Mouse (Mus musculus) mesoderm, embryonic 11.5 days (tissue): Measurements from ENCODE around the gene Aldh1l2.
"Not testable (repeated sequence)": the region's sequence is repeated elsewhere in the genome, so short reads cannot be mapped to it uniquely, and the experiment has no call there.

Experiments used
- DNase-seq: peaks from one replicate; pipeline ENCODE4 v3.0.0-alpha.2; 2012; ENCODE audit warnings: low read depth, low spot score

The Aldh1l2 gene

DNA sequence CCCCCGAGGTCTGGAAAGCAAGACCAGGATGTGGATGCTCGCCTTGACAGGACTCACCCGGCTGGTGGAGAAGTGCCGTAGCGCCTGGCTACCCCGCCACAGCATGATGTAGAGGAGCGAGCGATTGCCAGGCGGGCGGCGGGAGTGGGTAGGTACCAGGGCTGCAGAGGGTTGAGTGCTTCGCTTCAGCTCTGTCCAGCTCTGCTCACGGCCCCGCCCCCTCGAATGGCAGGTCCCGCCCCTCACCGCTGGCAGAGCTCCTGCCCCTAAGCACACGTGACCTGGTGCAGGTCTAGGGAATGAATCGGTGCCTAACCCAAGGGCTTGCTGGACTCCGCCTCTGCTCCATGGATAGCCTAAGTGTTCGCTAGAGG lies at the start of gene Aldh1l2:
Gene Aldh1l2, minus strand, starts transcription at position 231 of the 374 bp plus-strand sequence.
- DNase-seq = peak; percentile 83

DNA sequence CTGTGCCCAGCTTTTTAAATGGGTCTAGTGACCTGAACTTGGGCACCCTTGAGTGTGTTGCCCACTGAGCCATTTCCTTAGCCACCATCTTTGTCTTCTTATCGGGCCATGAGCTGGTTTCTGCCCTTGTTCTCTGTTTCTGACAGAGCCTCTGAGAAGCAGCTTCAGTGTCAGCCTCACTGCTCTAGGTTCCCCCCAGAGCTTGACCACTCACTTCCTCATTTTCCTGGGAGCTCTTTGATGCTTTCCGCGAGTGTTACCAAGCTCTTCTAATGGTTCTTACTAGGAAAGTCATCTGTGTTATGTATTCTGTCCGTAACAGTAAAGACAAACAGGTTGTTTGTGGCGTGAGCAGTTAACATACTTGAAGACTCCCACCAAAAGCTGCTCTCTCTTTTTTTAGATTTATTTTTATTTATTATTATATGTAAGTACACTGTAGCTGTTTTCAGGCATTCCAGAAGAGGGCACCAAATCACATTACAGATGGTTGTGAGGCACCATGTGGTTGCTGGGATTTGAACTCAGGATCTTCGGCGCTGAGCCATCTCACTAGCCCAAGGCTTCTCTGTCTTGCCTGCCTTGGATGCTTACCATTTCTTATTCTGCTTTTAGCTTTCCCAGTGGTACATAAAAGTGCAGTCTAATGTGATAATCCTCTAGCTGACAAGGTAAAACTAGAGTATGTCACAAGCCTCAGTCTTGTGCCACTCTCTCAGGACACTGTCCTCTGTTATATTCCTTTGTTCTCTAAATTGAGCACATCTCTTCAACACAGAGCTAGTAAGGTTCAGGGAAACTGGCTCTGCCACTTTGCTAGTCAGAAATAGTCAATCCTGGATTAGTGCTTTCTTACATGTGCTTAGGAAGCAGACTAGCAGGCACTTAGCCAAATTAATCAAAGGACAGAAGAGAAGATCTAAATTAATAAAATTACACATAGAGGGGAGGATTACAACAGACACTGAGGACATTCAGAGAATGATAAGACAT lies 31.8 kb upstream of the Aldh1l2 start:
- no peak for DNase-seq

DNA sequence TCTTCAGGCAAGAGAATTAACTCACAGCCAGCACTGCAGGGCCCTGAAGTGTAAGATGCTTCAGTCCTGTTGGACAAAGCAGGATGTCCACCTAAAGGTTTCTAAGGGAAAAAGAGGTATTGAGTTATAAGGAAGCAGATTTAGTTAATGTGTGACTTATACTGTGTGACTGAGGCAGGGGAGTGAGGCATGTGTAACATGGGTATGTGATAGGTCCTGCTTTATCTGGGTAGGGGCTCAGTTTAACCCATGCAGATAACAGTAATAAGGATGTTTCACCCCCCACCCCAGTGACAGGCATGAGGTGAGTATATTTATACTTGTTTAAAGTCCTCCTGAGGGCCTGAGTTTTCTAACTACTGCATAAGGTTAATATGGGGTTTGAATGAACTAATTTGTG lies 29.1 kb upstream of the Aldh1l2 start:
- no peak for DNase-seq

DNA sequence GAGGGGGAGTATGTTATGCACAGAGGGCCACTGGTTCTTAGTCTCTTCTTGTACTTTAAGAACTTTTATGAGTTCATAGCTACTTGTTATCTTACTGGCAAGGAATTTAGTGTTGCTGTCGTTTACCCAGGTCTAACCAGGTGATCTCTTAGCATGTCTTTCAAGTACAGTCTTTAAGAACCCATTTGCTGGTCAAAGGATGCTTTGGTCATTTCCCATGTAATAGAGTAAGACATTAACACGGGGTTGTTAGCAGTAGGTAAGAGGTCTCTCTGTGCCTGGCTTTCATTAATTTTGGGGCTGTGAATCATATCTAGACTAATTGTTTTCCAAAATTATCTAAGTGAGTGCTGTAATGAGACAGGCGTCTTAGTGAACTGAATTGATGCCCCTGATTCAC lies 11.4 kb upstream of the Aldh1l2 start:
- DNase-seq = no peak

DNA sequence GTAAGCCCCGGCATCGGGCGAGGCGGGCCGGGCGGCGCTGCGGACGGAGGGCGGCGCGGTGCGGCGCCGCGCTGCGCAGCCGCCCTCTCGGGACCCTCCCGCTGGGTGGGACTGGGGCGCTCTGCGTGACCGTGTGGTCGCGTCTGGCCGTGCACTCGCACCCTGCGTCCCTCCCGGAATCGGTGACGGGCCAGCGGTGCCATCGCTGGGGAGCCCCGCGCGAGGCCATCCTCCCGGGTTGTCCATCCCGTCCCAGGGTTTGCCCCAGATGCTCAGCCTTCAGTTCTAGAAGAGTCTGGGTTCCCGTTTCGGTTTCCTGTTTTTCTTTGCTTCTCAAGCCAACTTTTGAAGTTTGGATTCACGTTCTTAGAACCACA lies 10.2 kb upstream of the Aldh1l2 start:
- no peak for DNase-seq

- DNase-seq = peak; percentile 92
Observed at GRCm38 (mm10) chr10:83543439-83544102, 9.6 kb upstream of the Aldh1l2 start, which contains the start of gene Washc4. TSS of gene Washc4 (plus strand) at chr10:83543752.

DNA sequence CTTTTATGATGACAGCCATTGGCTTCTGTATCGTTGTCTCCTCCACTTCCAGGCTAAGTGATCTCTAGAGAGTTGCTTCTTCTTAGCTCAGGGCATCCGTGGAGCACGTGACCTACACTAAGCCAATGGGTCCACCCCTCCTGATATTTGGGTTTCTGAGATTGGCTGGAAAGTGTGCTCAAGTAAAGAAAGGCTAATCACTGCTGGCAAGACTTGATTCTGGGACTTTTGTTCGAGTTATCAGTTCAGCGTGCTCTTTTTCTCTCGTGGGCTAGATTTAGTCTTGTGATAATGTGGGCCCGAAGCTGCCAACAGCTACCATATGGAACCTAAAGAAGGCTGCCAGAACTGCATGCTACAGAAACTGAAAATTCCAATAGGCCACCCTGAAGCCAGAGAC lies 8.3 kb upstream of the Aldh1l2 start:
- no peak for DNase-seq

- peak; percentile 30 for DNase-seq
Observed at GRCm38 (mm10) chr10:83540092-83540491, 6.2 kb upstream of the Aldh1l2 start.

- DNase-seq = no peak
Observed at GRCm38 (mm10) chr10:83539311-83539980, 5.5 kb upstream of the Aldh1l2 start.

- no peak for DNase-seq
Observed at GRCm38 (mm10) chr10:83536436-83536835, 2.5 kb upstream of the Aldh1l2 start.

- peak; percentile 11 for DNase-seq
Observed at GRCm38 (mm10) chr10:83533258-83533909, 556 bp downstream of the Aldh1l2 start.

DNA sequence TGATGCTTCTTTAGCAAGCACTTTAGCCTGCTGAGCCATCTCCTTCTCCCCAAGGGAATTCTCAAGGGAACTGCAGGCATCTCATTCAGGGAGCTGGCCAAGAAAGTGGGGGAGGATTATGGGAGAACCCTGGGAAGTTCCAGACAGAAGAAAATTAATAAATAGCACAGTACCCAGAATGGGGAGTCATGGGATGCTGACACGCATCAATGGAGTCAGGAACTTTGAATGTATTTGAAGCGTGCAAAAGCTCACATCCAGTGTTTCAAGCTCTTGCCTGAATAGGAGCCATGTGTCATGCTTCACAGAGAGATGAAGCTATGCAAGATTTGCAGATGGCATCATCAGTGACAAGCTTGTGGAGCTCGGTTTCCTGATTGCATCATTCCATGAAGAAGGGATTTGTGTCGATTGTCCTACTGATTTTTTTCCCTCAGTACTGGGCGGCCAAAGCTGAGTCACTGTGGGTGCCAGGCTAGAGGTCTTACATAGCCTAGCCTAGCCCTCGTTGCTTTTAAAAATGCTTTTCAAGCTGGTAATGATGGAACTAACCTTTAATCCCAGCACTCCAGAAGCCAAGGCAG lies 3.5 kb downstream of the Aldh1l2 start:
- DNase-seq = no peak

GRCm38 (mm10) chr10:83524238-83524637 lies 9.7 kb downstream of the Aldh1l2 start:
- not testable (repeated sequence) for DNase-seq

DNA sequence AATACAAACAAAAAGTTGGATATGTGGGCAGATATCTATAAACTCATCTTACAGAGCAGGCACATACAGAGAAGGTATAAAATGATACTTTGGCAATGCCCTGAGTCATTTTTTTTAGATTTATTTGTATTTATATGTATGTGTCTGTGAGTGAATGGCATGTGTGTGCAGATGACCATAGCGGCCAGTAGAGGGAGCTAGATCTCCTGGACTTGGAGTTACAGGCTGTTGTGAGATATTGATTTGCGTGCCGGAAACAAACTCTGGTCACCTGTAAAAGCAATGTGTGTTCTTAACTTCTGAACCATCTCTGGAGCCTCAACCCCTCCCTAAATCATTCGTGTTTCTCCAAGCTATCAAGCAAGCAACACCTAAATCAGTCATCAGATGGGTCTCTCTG lies 12.9 kb downstream of the Aldh1l2 start:
- DNase-seq = no peak

DNA sequence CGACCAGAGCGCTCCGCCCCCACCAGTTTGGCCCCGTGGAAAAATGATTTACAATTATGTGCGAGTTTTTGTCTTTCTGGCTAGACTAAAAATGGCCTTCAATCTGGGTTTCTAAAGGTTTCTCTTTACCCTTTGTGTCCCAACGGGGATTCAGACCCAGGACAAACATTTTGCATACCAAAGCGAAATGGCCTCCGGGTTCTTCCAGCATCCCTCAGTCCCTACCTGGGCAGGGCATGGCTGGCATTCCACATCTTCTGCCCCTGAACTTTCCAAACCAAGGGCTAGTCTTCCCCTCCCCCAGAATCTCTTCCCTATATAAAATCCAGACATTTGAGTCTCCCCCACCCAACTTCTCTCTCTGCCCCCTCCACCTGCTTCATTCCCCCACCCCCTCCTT lies 20.2 kb downstream of the Aldh1l2 start:
- DNase-seq = no peak

GRCm38 (mm10) chr10:83511304-83511703 lies 22.6 kb downstream of the Aldh1l2 start:
- DNase-seq = no peak

DNA sequence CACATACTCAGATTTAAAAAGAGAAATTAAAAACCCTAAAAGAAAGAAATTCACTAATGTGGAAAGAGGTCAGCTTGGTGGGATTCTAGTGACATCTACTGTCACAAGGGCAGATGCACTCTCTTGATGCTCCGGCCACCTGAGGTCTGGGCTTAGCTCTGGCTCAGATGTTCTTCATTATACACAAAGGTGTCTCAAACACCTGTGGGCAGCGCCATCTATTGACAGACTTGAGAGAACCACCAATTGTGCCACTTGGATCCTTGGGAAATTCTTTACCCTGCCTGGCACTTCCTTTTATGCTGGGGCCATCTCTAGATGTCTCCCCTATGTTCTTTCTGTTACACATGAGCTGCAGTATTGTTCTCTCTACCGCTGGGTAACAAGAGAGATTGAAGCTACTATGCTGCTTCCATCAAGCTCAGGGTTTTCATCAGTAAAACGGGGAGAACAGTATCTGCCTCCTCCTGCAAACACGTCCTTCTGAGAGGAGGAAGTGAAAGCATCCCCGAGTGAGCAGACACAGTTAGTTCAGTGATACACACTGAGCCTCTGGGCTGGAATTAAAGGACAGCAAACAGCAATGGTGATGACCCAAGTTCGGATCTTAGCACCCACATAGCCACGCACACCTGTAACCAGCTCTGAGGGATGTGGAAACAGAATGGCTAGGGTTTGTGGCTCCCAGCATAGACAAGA lies 24.8 kb downstream of the Aldh1l2 start:
- no peak for DNase-seq

- DNase-seq = no peak
Observed at GRCm38 (mm10) chr10:83497321-83497720, 36.6 kb downstream of the Aldh1l2 start.

DNA sequence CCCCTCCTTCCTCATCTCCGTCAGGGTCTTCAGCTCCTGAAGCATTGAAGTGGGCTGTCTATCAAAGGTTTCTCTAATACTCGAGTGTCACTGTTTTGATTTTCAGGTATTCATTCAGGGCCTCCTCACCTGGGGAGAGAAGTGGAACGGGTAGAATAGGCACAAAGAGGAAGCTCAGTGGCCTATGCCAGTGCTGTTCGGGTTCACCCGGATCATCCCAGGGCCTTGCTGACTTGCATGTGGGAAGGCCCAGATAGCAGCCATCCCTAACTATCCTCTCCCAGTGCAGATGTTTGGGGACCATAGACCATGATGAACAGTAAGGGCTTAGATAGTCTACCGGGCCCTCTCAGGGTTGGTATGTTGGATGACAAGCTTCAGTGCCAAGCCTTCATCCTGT lies 43.4 kb downstream of the Aldh1l2 start:
- no peak for DNase-seq

DNA sequence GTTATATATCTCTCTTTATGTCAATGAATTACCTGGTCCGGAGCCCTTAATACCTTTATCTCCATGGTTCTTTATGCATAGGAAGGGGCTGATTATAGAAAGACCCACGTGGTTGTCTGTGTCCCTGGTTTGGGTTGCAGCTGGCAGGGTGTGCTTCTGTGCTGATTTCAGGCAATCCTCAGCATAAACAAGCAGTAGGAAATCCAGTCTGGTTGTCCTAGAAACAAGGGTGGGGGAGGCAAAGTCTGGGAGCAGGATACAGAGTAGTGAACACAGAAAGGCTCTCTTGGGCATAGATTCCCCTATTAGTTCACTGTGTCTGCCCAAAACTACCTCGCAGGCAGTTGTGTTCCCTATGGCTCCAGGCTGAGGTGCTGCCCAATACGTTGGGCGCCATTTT lies 56.7 kb downstream of the Aldh1l2 start:
- no peak for DNase-seq

- DNase-seq = no peak
Observed at GRCm38 (mm10) chr10:83475226-83475625, 58.7 kb downstream of the Aldh1l2 start.
